Mouse (Mus musculus) C2C12 (cell line): ENCODE measurements around the gene Snrpd3.

Source experiments
- CEBPB ChIP-seq: IDR thresholded peaks from one replicate; pipeline ENCODE4 v1.6.1; 2011; ENCODE audit warnings: low read depth, mild to moderate bottlenecking, control low read depth, moderate library complexity
- CTCF ChIP-seq: IDR thresholded peaks from one replicate; pipeline ENCODE4 v1.5.1; 2011; ENCODE audit not compliant: control insufficient read depth, insufficient read depth, insufficient read length
- FOSL1 ChIP-seq: IDR thresholded peaks from one replicate; pipeline ENCODE4 v1.8.0; 2011; ENCODE audit warnings: mild to moderate bottlenecking, low read length; ENCODE audit not compliant: poor library complexity, insufficient read depth, severe bottlenecking
- MAX ChIP-seq: IDR thresholded peaks from one replicate; pipeline ENCODE4 v1.6.1; 2011; ENCODE audit warnings: mild to moderate bottlenecking, control low read depth
- MYOD1 ChIP-seq: IDR thresholded peaks from one replicate; pipeline ENCODE4 v1.6.1; 2011; ENCODE audit warnings: low read depth; ENCODE audit not compliant: control insufficient read depth, insufficient read length
- MYOG ChIP-seq: IDR thresholded peaks from one replicate; pipeline ENCODE4 v1.6.1; 2011; ENCODE audit not compliant: control insufficient read depth, insufficient read length; ENCODE audit errors: extremely low read depth
- USF1 ChIP-seq: IDR thresholded peaks from one replicate; pipeline ENCODE4 v1.6.1; 2011; ENCODE audit warnings: low read depth, mild to moderate bottlenecking, control low read depth, moderate library complexity

DNA sequence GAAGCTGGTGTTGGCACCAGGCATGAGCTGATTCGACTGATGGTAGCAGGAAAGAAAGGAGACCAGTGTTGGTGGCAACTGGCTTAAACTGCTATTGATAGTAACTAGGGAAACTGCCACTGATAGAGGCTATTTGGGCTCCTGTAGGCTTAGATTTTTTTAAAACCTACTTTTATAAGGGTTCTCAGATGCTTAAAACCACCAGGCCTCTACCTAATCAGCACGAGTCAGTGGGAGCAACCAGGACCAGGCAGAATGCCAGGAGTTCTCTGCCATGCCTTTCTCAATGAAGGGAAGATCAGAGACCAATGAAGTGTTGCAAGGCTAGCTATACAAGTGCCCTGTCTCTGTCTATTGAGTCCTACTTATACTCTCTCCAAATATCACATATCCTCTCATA lies 27.8 kb upstream of the Snrpd3 start:
- TF ChIP-seq CTCF = no peak
- TF ChIP-seq MYOD1 = no peak
- no peak for TF ChIP-seq CEBPB
- TF ChIP-seq MYOG = no peak
- no peak for TF ChIP-seq USF1
- no peak for TF ChIP-seq MAX
- TF ChIP-seq FOSL1 = no peak
